Mouse (Mus musculus): ENCODE results near the gene Gadd45b.

DNA sequence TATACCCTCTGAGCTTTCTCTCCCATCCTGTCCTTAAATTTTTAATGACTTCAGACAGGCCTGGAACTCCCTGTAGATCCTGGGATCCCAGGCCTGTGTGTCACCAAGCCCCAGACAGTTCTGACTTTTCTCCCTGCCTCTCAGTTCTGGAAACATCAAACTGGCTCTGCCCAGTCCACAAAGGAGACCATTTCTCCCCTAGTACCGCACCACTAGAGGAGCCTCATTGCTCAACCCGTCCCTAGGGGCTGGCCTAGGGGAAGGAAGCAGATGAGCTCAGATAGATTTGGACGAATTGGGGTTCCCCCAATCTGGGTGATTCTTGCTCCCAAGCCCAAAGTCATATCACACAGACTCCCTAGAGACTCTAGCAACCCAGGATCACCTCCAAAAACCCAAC is 5.4 kb downstream of the Gadd45b start:
- TF ChIP-seq CTCF (IDR thresholded peaks at IDR 0.05; ENCODE audit: low read depth) (no peak), EP300 (IDR thresholded peaks at IDR 0.05; ENCODE audit: low read depth) (no peak)

All from heart, postnatal 0 days (tissue).